Comparison of ENCODE assay signal across 10 mouse cellular contexts in the genomic region with DNA sequence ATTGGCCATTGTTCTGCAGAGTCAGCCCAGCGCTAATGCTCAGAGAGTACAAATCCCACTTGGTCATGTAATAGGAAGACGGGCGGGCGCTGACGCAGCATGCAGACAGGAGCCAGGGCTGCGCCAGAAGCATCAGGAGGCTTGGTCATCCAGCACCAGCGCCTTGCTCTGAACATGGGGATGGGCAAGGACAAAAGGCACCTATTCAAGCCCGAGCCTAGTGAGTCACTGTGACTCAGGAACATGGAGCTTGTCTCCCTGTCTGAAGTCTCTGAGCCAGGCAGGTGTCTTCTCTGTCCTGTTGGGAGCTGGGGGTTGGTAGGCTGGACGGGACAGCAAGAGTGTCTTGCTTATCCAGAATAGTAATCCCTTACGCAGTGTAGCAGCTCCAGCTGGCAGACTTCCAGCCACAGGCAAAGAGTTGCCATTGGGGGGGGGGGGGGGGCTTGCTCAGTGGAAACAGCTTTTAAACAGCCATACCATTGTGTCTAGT. TPM values are rescaled to one million over a fixed set of nuclear protein-coding genes. Genes with fewer than 3 reads are reported as not detected.
DNase-seq lines count a peak whose midpoint lies in the region; ATAC-seq lines count a peak whose summit lies in the region.
"Had no signal": no experiment of that assay in that cellular context is flagged by ENCODE, and none has a peak within 500 bp of the region (broad histone marks: within the 10 kb centered on the region; RNA-seq: fewer than 3 reads in every experiment).

No protein-coding gene starts in this region.

- no peak for ATAC-seq in liver, embryonic 12.5 days
- ATAC-seq in embryonic facial prominence, embryonic 14.5 days (ENCODE audit: low read depth), result peak; percentile 56
- no peak for ATAC-seq in midbrain, embryonic 16.5 days

- no peak overlapping the region for H3K9ac ChIP-seq in liver, embryonic 12.5 days
- H3K9ac ChIP-seq in embryonic facial prominence, embryonic 14.5 days (ENCODE audit: low read depth, low read length), result no peak overlapping the region
- H3K9ac ChIP-seq in midbrain, embryonic 16.5 days (ENCODE audit: low read depth, low read length), result peak overlapping the region; percentile 41; the same call in 1 of the 2 replicates

- no peak overlapping the region for H3K4me3 ChIP-seq in liver, embryonic 12.5 days
- H3K4me3 ChIP-seq in embryonic facial prominence, embryonic 14.5 days (ENCODE audit: low read depth, low read length), result no peak overlapping the region
- H3K4me3 ChIP-seq in midbrain, embryonic 16.5 days (ENCODE audit: low read depth, low read length), result no peak overlapping the region

- WGBS in liver, embryonic 12.5 days (ENCODE audit: insufficient replicate concordance), result 60% methylated on average over 10 of the region's 10 CpGs
- WGBS in embryonic facial prominence, embryonic 14.5 days, result 50% methylated on average over 10 of the region's 10 CpGs
- 38% methylated on average over 10 of the region's 10 CpGs for WGBS in midbrain, embryonic 16.5 days

- no peak overlapping the region for H3K4me2 ChIP-seq in liver, embryonic 12.5 days
- H3K4me2 ChIP-seq in embryonic facial prominence, embryonic 14.5 days (ENCODE audit: low read depth, low read length), result peak overlapping the region; percentile 25; the same call in 1 of the 2 replicates
- peak overlapping the region; percentile 33 for H3K4me2 ChIP-seq in midbrain, embryonic 16.5 days (ENCODE audit: low read length)

- peaks cover 5% of the 10 kb centered on the region; the same call in 1 of the 2 replicates for H3K27me3 ChIP-seq in liver, embryonic 12.5 days (replicated peaks)
- no peaks in the 10 kb centered on the region for H3K27me3 ChIP-seq in embryonic facial prominence, embryonic 14.5 days (replicated peaks; ENCODE audit: control insufficient read depth, insufficient read depth, low read length)
- H3K27me3 ChIP-seq in midbrain, embryonic 16.5 days (ENCODE audit: control insufficient read depth, insufficient read depth, low read depth, low read length), result no peaks in the 10 kb centered on the region

- no peak overlapping the region for H3K27ac ChIP-seq in liver, embryonic 12.5 days
- H3K27ac ChIP-seq in embryonic facial prominence, embryonic 14.5 days (replicated peaks; ENCODE audit: low read depth, low read length), result 0 out of 2 replicates have a peak overlapping the region, but pooled peaks have one; percentile 18
- no peak overlapping the region for H3K27ac ChIP-seq in midbrain, embryonic 16.5 days (ENCODE audit: low read length)

- H3K9me3 ChIP-seq in liver, embryonic 12.5 days (replicated peaks), result no peaks in the 10 kb centered on the region
- no peaks in the 10 kb centered on the region for H3K9me3 ChIP-seq in embryonic facial prominence, embryonic 14.5 days (ENCODE audit: control insufficient read depth, low read length)
- no peaks in the 10 kb centered on the region for H3K9me3 ChIP-seq in midbrain, embryonic 16.5 days (replicated peaks; ENCODE audit: control insufficient read depth, low read length, poor library complexity, severe bottlenecking)

- no peaks in the 10 kb centered on the region for H3K36me3 ChIP-seq in liver, embryonic 12.5 days
- H3K36me3 ChIP-seq in embryonic facial prominence, embryonic 14.5 days (ENCODE audit: control insufficient read depth, insufficient read depth, low read length), result no peaks in the 10 kb centered on the region
- no peaks in the 10 kb centered on the region for H3K36me3 ChIP-seq in midbrain, embryonic 16.5 days (ENCODE audit: control insufficient read depth, insufficient read depth, low read length)

- H3K4me1 ChIP-seq in liver, embryonic 12.5 days, result peaks cover 24% of the 10 kb centered on the region
- peaks cover 5% of the 10 kb centered on the region; the same call in 1 of the 2 replicates for H3K4me1 ChIP-seq in embryonic facial prominence, embryonic 14.5 days (ENCODE audit: control insufficient read depth, insufficient read depth, low read length)
- H3K4me1 ChIP-seq in midbrain, embryonic 16.5 days (ENCODE audit: control insufficient read depth, insufficient read depth, low read length), result peaks cover 5% of the 10 kb centered on the region; the same call in 1 of the 2 replicates

- DNase-seq in cerebellum, postnatal 10 days, result peak; percentile 61 to 62
- DNase-seq in cerebellum, adult 9-11 months, result no peak
- DNase-seq in liver, result peak; percentile 19
- peak; percentile 77 for DNase-seq in embryonic facial prominence, embryonic 14.5 days (ENCODE audit: low spot score)
- DNase-seq in cerebellum, postnatal 25 days, result no peak
- no peak for DNase-seq in ovary, postnatal 10 days (ENCODE audit: low spot score)
- DNase-seq: B cell, adult 2 months had no signal

RNA-seq across cellular contexts. Expression of a gene that starts 11.5 kb away (rescaled TPM):
- polyA plus RNA-seq in liver, embryonic 12.5 days (2016; fragmentation: Nextera tagmentation; extraction: Ambion mirVana), result 121 and 128 TPM in 2 replicates
- 97.4 and 101 TPM in 2 replicates for polyA plus RNA-seq in embryonic facial prominence, embryonic 14.5 days (2014; fragmentation: Nextera tagmentation; extraction: Ambion mirVana)
- 1,035 and 1,054 TPM in 2 replicates for polyA plus RNA-seq in midbrain, embryonic 16.5 days (2015; fragmentation: Nextera tagmentation; extraction: Ambion mirVana)

RNA-seq across cellular contexts. Expression of a gene that starts 28.4 kb away (rescaled TPM):
- polyA plus RNA-seq in liver, embryonic 12.5 days (2016; fragmentation: Nextera tagmentation; extraction: Ambion mirVana), result 2.0 TPM in 2 replicates
- 3.2 and 4.7 TPM in 2 replicates for polyA plus RNA-seq in embryonic facial prominence, embryonic 14.5 days (2014; fragmentation: Nextera tagmentation; extraction: Ambion mirVana)
- polyA plus RNA-seq in midbrain, embryonic 16.5 days (2015; fragmentation: Nextera tagmentation; extraction: Ambion mirVana), result 1.8 and 1.9 TPM in 2 replicates

RNA-seq across cellular contexts. Expression of a gene that starts 33.9 kb away (rescaled TPM):
- polyA plus RNA-seq in liver, embryonic 12.5 days (2016; fragmentation: Nextera tagmentation; extraction: Ambion mirVana), result not detected in 2 replicates
- 0.58 and 0.77 TPM in 2 replicates for polyA plus RNA-seq in embryonic facial prominence, embryonic 14.5 days (2014; fragmentation: Nextera tagmentation; extraction: Ambion mirVana)
- 0.23 TPM in 1 of 2 replicates, not detected in the other for polyA plus RNA-seq in midbrain, embryonic 16.5 days (2015; fragmentation: Nextera tagmentation; extraction: Ambion mirVana)
- polyA plus RNA-seq: limb, embryonic 11.5 days had no signal

RNA-seq across cellular contexts. Expression of a gene that starts 48.6 kb away (rescaled TPM):
- polyA plus RNA-seq in liver, embryonic 12.5 days (2016; fragmentation: Nextera tagmentation; extraction: Ambion mirVana), result 11.3 and 12.5 TPM in 2 replicates
- 25.2 and 25.7 TPM in 2 replicates for polyA plus RNA-seq in embryonic facial prominence, embryonic 14.5 days (2014; fragmentation: Nextera tagmentation; extraction: Ambion mirVana)
- 24.0 and 26.1 TPM in 2 replicates for polyA plus RNA-seq in midbrain, embryonic 16.5 days (2015; fragmentation: Nextera tagmentation; extraction: Ambion mirVana)

RNA-seq across cellular contexts. Expression of a gene that starts 58.2 kb away (rescaled TPM):
- polyA plus RNA-seq in liver, embryonic 12.5 days (2016; fragmentation: Nextera tagmentation; extraction: Ambion mirVana), result 7.4 TPM in 2 replicates
- 365 and 522 TPM in 2 replicates for polyA plus RNA-seq in embryonic facial prominence, embryonic 14.5 days (2014; fragmentation: Nextera tagmentation; extraction: Ambion mirVana)
- polyA plus RNA-seq in midbrain, embryonic 16.5 days (2015; fragmentation: Nextera tagmentation; extraction: Ambion mirVana), result 9.6 and 10.1 TPM in 2 replicates

Comparison
In these comparisons a context has a peak if more than half of its experiments do, and no peak if none do; other contexts are left out.
1. DNase-seq: peak in cerebellum, postnatal 10 days (2 of 2), liver (single experiment) and embryonic facial prominence, embryonic 14.5 days (single experiment); none in cerebellum, adult 9-11 months (single experiment), cerebellum, postnatal 25 days (0 of 2) and ovary, postnatal 10 days (single experiment).